In genomic region chr3:116461053-116461452, GRCm38 (mm10) we compare ENCODE assay signal across 19 mouse cellular contexts. TPM values are rescaled to one million over a fixed set of nuclear protein-coding genes. Genes with fewer than 3 reads are reported as not detected.
DNase-seq lines count a peak whose midpoint lies in the region; TF ChIP-seq lines count a peak whose summit lies in the region.
"Had no signal": no experiment of that assay in that cellular context is flagged by ENCODE, and none has a peak within 500 bp of the region (broad histone marks: within the 10 kb centered on the region; RNA-seq: fewer than 3 reads in every experiment).

No protein-coding gene starts in this region.

- no peak for TF ChIP-seq RAD21 in MEL (IDR thresholded peaks at IDR 0.05; ENCODE audit: low read depth, low read length)

- H3K27me3 ChIP-seq in MEL (ENCODE audit: control insufficient read depth in 1 of 2, insufficient read depth in 2 of 2, low read length in 2 of 2), result no peaks in the 10 kb centered on the region
- H3K27me3 ChIP-seq: CH12.LX, Patski had no signal

- H3K9me3 ChIP-seq in MEL (replicated peaks; ENCODE audit: insufficient read depth, low read length), result no peaks in the 10 kb centered on the region
- H3K9me3 ChIP-seq: G1E had no signal

- H3K4me1 ChIP-seq in MEL (ENCODE audit: control insufficient read depth in 1 of 2, insufficient read depth in 2 of 2, low read length in 2 of 2), result peaks cover 0 to 9% of the 10 kb centered on the region in 2 experiments; a peak in 2 of 4 replicates

- intact Hi-C loops in left cerebral cortex, postnatal 4 days (cut with DNase I), result no loop called here
- intact Hi-C loops in left cerebral cortex, postnatal 25 days (cut with DNase I), result no loop called here

- no peak for TF ChIP-seq POLR2A in MEL (IDR thresholded peaks at IDR 0.05; ENCODE audit: control insufficient read depth in 1 of 2, insufficient read depth in 1 of 2, low read depth in 1 of 2, low read length in 2 of 2, poor library complexity in 1 of 2)

- no peak overlapping the region for H3K4me3 ChIP-seq in MEL (ENCODE audit: control insufficient read depth in 1 of 2, insufficient read depth in 1 of 2, low read depth in 2 of 2, low read length in 2 of 2)

- TF ChIP-seq CTCF in MEL (IDR thresholded peaks at IDR 0.05 in 2 of 3, conservative IDR thresholded peaks at IDR 0.05 in 1 of 3; ENCODE audit: control insufficient read depth in 1 of 3, insufficient read depth in 1 of 3, low read depth in 2 of 3, low read length in 3 of 3, poor library complexity in 1 of 3, severe bottlenecking in 1 of 3), result no peak

- peak; percentile 54 for DNase-seq in MEL (ENCODE audit: low read depth, low spot score)
- peak; percentile 55 for DNase-seq in MEL-GATA-1-ER (ENCODE audit: extremely low read depth, low read depth)
- no peak for DNase-seq in left cerebral cortex, postnatal 4 days
- no peak for DNase-seq in left cerebral cortex, postnatal 25 days (ENCODE audit: low spot score in 2 of 2)
- DNase-seq: adrenal gland, adult 2 months; adrenal gland, adult 8-10 months; adrenal gland, postnatal 10 days; adrenal gland, postnatal 14 days; adrenal gland, postnatal 25 days; adrenal gland, postnatal 36 days; B cell, adult 2 months; cerebellum, adult 11 months; cerebellum, adult 11-12 months; cerebellum, adult 18-20 months; cerebellum, adult 2 months; cerebellum, adult 8-10 months had no signal

- H3K79me2 ChIP-seq in MEL (ENCODE audit: control insufficient read depth, insufficient read depth, low read length, poor library complexity), result no peaks in the 10 kb centered on the region

- no peak overlapping the region for H3K27ac ChIP-seq in MEL (ENCODE audit: control insufficient read depth, low read depth, low read length)

- peaks cover 0 to 6% of the 10 kb centered on the region in 2 experiments; a peak in 2 of 4 replicates for H3K36me3 ChIP-seq in MEL (ENCODE audit: control insufficient read depth in 1 of 2, insufficient read depth in 2 of 2, low read length in 2 of 2)
- H3K36me3 ChIP-seq: G1E had no signal

- peak; percentile 37 to 74; a peak in 3 of 4 replicates for TF ChIP-seq EP300 in MEL (IDR thresholded peaks at IDR 0.05; ENCODE audit: low read depth in 1 of 2, low read length in 2 of 2)

- H3K9ac ChIP-seq in MEL (ENCODE audit: control insufficient read depth, low read depth, low read length, poor library complexity, severe bottlenecking), result no peak overlapping the region

TF ChIP-seq in MEL, 35 proteins besides CTCF, POLR2A, EP300 and RAD21:
- TF ChIP-seq SMC3 (IDR thresholded peaks at IDR 0.05; ENCODE audit: low read depth, low read length), result no peak
- peak; percentile 75 for TF ChIP-seq GATA1 (IDR thresholded peaks at IDR 0.05; ENCODE audit: low read depth, low read length)
- TF ChIP-seq TBP (IDR thresholded peaks at IDR 0.05; ENCODE audit: low read depth, low read length), result no peak
- TF ChIP-seq TCF12 (IDR thresholded peaks at IDR 0.05; ENCODE audit: low read depth, low read length), result 0 out of 2 replicates have a peak, but pooled peaks have one; percentile 22
- peak; percentile 64; the same call in 1 of the 2 replicates for TF ChIP-seq RCOR1 (IDR thresholded peaks at IDR 0.05; ENCODE audit: low read depth, low read length)
TF ChIP-seq in MEL: peak in this region for 3.

RNA-seq across cellular contexts. Expression of gene Cdc14a, which starts 37.2 kb away (rescaled TPM):
- 2.6 and 2.7 TPM in 2 replicates for total RNA-seq in MEL (2012; rRNA removed)
- polyA plus RNA-seq in MEL (2012; ENCODE audit: insufficient read depth in 1 of 2, insufficient read length in 2 of 2, low read depth in 1 of 2, low replicate concordance in 2 of 2, missing spikeins in 1 of 2), result 1 to 10 TPM in 1 of 2 experiments, not detected in 1; 5.9 TPM
- total RNA-seq in left cerebral cortex, postnatal 4 days (2021), result 1 to 10 TPM; 3.6 to 4.9 TPM
- 1 to 10 TPM; 3.2 to 4.3 TPM for total RNA-seq in left cerebral cortex, postnatal 25 days (2021)

RNA-seq across cellular contexts. Expression of gene Rtca, which starts 47.0 kb away (rescaled TPM):
- total RNA-seq in MEL (2012; rRNA removed), result 68.3 and 72.9 TPM in 2 replicates
- 100 to 1,000 TPM in 1 of 2 experiments, 10 to 100 TPM in 1; 68.6 to 307 TPM for polyA plus RNA-seq in MEL (2012; ENCODE audit: insufficient read depth in 1 of 2, insufficient read length in 2 of 2, low read depth in 1 of 2, low replicate concordance in 2 of 2, missing spikeins in 1 of 2)
- 10 to 100 TPM; 67.5 to 71.1 TPM for total RNA-seq in left cerebral cortex, postnatal 4 days (2021)
- 10 to 100 TPM; 55.5 to 59.5 TPM for total RNA-seq in left cerebral cortex, postnatal 25 days (2021)

RNA-seq across cellular contexts. Expression of gene Dbt, which starts 51.8 kb away (rescaled TPM):
- 12.7 and 15.3 TPM in 2 replicates for total RNA-seq in MEL (2012; rRNA removed)
- 10 to 100 TPM in 1 of 2 experiments, not detected in 1; 13.2 TPM for polyA plus RNA-seq in MEL (2012; ENCODE audit: insufficient read depth in 1 of 2, insufficient read length in 2 of 2, low read depth in 1 of 2, low replicate concordance in 2 of 2, missing spikeins in 1 of 2)
- total RNA-seq in left cerebral cortex, postnatal 4 days (2021), result 10 to 100 TPM; 13.8 to 16.2 TPM
- total RNA-seq in left cerebral cortex, postnatal 25 days (2021), result 10 to 100 TPM; 18.2 to 20.6 TPM

Comparison
In these comparisons a context has a peak if more than half of its experiments do, and no peak if none do; other contexts are left out.
1. DNase-seq: peak in MEL (single experiment) and MEL-GATA-1-ER (single experiment); none in left cerebral cortex, postnatal 4 days (single experiment) and left cerebral cortex, postnatal 25 days (0 of 2).